Mouse (Mus musculus) small intestine, adult 2 months (tissue): ENCODE measurements around the gene Pkdcc.

Experiments used
- CTCF ChIP-seq: fragments of 200-500 bp; IDR thresholded peaks from 2 replicates; pipeline ENCODE4 v1.5.1; 2012; ENCODE audit warnings: low read depth, mild to moderate bottlenecking, control low read depth, inconsistent platforms, low read length, moderate library complexity, mixed read lengths; ENCODE audit not compliant: insufficient replicate concordance, insufficient read length; ENCODE audit errors: extremely low read depth
- POLR2A ChIP-seq: fragments of 200-500 bp; IDR thresholded peaks from 2 replicates; pipeline ENCODE4 v1.6.1; 2012; ENCODE audit warnings: low read depth, mild to moderate bottlenecking, control low read depth, inconsistent platforms, low read length, moderate library complexity

- TF ChIP-seq CTCF (no peak), POLR2A (no peak)
These were observed 52.4 kb downstream of the Pkdcc start for GRCm38 (mm10) chr17:83267202-83268128.
